Mouse (Mus musculus): ENCODE measurements around the gene Dbt.
"Not testable (repeated sequence)": the region's sequence is repeated elsewhere in the genome, so short reads cannot be mapped to it uniquely, and the experiment has no call there.

Dbt gene

DNA sequence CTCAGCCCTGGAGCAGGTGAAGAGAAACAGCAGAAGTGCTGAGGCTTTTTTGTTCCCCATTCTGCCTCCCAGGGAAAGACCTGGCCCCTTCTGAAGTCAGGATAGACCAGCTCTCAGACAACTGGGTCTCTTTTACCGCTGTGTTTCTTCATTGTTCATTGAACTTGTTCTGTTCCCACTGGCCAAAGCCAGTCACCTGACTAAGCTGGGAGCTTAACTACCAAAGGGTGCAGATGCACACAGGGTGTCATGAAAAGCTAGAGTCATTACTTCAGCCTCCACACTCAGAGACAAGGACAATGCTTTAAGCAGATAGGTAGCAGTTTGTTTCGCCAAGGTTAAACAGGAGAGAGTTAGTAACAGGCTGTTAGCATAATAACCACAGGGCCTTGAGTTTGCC lies 29.2 kb downstream of the Dbt start:
- DNase-seq (ENCODE audit: low spot score), result no peak

DNA sequence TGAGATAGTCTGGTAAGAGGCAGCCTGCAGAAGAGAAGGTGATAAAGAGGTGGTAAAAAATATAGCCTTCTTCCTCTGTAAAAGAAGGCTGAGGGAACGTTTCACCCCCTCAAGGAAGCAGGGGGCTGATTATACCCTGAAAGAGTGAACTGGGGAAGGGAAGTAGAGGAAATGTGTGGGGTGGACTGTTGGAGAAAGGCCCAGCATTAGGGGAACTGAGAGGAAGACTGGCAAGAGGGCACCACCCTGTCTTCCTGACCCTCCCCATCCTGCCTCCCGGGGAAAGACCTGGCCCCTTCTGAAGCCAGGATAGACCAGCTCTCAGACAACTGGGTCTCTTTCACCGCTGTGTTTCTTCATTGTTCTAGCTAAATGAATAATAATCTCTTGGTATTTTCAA lies 29.7 kb downstream of the Dbt start:
- no peak for DNase-seq (ENCODE audit: low spot score)

DNA sequence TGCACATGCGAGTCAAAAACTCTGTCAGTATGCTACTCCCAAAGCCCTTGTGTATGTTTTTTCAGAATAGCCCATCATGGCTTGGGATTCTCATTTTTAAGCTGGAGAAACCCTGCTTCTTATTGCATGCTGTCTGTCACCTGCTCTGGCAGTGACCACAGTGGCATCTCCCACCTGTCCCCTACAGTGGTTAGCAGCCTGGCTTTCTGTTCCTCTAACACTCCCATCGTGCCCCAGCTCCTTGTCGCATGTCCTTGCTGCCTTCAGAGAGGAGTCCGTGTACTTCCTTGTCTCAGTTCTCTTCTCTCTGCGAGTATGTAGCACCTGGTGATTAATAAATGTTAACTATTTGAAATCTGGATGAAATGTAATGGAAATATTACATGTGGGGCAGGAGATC lies 34.6 kb downstream of the Dbt start:
- no peak for DNase-seq (ENCODE audit: low spot score)

DNA sequence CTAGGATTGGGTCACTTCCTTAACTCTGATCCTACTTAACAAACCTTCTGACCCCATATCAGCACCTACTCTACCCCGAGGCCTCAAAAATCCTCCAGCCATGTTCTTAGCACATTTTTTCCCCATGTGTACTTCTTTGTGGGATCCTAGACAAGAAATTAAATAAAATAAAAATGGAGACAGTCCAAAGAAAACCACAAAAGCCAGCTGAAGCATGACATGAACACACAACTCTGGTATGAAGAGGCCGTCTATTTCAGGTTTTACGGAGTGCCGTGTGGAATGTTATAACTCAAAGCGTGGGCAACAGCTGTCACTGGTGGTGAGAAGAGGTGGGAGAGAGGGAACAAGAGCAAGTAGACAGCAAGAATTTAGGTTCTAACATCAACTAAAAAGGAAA lies 38.5 kb downstream of the Dbt start:
- no peak for DNase-seq (ENCODE audit: low spot score)

DNA sequence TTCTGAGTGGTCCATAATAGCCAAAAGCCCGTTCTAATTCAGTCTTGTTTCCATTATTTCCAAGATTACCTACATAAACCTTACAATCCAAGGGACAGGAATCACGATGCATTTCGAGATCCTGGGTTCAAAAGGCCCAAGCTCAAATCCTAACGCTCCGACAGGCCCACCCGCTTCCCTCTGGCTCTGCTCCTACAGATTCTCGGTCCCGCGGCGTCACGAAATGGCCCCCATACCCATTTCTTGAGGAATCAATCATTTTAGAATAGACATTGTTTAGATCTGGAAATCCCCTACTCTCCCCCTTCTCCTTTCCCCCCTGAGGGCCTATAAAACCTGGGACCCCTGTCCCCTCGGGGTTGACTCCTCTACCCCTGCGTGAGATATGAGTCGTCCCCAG lies 48.4 kb downstream of the Dbt start:
- not testable (repeated sequence) for DNase-seq (ENCODE audit: low spot score)

DNA sequence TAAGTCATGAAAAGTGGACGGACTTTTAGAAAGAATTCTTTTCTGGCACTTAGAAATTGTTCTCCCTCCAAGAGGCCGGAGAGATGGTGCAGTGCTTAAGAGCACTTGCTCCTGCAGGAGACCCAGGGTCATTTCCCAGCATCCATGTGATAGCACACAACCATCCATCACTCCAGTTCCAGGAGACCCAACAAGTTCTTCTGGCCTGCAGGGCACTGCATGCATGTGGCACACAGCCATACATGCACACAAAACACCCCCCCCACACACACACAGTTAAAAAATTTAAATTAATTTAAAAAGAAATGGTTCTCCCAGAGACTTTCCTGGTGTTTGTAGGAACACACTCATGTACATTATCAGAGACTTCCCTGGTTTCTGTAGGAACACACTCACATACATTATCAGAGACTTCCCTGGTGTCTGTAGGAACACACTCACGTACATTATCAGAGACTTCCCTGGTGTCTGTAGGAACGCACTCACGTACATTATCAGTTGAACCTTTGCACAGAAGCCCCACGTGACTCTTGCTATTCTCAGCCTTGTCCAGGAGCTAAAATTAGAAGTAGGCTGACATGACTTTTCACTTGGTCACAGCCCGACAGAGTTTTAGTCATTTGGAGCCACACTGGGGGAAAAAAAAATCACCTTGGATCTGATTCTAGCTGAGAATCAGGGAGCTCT lies 49.7 kb downstream of the Dbt start, which contains the start of gene Lrrc39:
TSS of gene Lrrc39 (plus strand) at position 566 of the 687 bp plus-strand sequence.
- DNase-seq (ENCODE audit: low spot score), result no peak

DNA sequence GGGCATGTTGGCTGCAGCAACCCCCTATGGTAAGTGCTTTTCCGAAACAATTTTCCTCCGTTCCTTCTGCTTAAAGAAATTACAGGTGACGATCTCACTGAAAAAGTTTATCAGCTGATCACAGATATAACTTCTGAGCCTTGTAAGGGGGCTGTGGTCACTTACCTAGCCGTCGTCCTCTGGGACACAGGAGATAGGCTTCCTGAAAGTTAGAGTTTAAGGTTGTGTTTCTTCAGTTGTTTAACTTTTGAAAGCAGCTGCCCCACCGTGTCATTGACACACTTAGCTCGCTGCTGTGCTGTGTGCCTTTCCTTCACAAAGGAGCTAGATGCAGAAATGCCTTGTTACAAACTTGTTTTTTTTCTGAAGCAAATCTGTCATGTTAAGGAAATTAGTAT lies 50.2 kb downstream of the Dbt start:
- DNase-seq (ENCODE audit: low spot score), result no peak

DNA sequence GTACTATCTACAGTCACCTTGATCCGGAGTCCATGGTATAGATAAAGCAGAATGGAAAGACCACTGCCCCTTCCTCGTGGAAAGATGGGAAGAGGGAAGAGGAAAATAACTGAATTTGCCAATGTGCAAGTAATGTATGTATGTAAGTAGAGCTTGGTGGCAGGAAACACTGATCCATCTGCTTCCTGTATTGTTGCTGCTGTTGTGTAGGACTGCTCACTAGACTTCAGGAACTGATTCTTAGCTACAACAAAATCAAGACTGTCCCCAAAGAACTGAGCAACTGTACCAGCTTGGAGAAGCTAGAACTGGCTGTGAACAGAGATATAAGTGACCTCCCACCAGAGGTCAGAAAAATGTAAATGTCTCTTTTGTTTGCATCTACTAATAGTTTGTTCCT lies 57.8 kb downstream of the Dbt start:
- no peak for DNase-seq (ENCODE audit: low spot score)

DNA sequence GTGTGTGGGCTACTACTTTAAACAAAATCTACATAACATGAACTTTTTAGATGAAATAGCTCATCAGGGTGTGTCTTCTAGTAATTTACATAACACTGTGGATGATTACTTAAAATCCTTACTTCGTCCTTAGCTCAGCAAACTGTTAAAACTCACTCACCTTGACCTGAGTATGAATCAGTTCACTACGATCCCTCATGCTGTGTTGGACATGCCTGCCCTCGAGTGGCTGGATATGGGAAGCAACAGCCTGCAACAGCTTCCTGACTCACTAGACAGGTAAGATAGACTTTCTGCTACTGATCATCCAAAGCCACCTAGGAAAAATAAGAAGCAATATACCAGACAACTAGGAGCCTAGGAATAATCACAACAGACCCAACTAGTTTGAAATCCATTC lies 64.4 kb downstream of the Dbt start:
- DNase-seq (ENCODE audit: low spot score), result no peak

DNA sequence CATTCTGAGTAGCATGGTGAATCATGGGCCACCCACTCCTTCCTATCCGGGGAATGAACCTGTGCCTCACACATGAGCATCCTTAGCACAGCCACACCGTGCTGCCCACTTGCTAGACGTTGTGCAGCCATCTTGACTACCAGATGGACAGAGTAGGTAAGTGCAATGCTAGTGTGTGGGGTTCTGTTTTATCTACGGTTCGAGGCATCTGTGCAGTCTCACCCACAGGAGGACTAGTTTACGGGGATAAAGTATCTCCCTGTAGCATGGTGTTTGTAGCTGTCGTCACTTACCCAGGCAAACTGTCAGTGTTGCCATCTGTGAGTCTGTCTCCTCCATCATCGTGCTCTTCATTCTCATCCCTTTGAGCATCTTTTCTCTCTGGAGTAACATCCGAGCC lies 69.3 kb downstream of the Dbt start:
- DNase-seq (ENCODE audit: low spot score), result no peak

DNA sequence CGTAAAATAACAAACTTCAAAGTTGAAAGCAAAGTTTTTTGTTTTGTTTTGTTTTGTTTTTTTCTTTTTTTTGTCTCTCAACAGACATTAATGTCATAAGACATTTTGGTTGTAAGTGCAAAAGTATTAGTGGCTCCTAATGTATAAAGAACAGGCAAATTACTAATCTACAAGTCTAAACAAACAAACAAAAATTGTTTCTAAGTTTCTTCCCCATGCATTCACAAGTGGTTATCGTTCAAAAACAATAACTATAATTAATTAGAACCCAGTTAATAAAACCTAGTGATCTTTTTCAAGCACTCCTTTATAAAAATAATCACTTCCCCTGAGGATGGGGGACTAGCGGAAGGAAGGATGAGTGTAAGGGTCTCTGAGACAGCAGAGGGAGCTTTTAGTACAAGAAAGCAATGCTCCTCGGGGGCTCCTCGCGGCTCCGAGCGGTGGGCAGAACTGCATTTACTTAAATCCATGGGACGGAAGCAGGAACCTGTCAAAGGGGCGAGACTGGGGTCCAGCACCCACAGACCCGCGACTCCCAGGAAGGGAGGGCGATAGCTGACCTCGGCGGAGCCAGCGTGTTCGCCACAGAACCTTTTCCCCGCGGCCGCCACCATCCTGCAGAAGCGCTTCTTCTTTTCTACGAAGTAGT lies 81.3 kb downstream of the Dbt start:
- peak; percentile 4 for DNase-seq (ENCODE audit: low spot score)

DNA sequence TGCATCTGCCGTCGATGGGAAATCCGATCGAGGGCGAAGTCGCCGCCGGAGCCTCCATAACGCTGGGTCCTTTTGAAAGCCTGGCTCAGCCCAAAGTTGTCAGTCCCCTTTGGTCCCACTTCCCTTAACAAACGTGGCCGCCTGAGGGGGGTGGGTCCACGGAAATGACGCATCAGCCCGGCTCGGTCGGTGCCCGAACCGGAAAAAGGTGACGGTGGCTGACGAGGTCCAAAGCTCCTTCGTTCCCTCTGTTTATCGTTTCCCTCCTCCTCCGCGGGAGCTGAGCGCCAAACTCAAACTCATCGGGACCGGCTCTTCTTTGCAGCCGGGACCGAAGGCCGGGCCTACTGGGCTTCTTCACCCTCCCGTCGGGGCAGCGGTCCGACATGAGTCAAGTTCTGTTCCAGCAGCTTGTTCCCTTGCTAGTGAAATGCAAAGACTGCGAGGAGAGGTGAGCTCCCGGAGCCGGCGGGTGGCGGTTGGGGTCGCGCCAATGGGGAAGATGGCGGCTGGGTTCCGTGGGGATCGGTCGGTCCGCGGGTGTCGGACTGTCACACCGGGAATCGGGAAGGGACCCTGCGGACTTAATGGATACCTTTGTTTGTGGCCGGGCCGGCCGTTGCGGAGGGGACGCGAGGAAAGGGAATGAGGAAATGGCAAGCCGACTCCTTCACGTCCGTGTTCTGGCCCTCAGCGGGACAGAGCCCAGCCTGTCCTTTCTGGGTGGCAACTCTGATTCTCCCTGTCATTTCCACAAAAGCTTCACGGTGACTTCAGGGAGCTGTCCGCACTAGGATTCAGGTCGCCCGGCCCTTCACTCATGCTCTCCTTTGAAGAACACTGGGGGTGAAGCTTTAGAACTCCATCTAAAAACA lies 82.1 kb downstream of the Dbt start, which contains the start of gene Sass6:
TSS of gene Sass6 (plus strand) at position 255 of the 875 bp plus-strand sequence.
- DNase-seq (ENCODE audit: low spot score), result peak; percentile 93

DNA sequence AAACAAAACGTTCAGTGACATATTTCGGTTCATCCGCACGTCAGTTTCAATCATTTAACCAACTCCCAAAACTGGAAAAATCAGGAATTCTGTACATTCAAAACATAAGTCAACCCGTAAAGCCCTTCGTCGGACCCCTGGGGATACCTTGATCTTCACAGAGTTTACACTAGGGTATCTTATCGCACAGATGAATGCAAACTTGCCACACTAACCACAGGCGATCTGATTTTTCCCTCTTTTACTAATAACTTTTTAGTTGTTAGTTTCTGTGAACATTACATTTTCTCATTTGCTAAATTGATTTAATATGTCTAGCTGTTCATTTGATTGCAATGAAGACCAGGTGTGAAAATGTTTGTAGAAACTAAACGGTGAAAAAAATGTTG lies 82.7 kb downstream of the Dbt start:
- DNase-seq (ENCODE audit: low spot score), result no peak

All from ovary, adult 18-20 months (tissue).